Mouse (Mus musculus) liver, postnatal 0 days (tissue): ENCODE measurements around the gene Insm1.

ENCODE experiments used
- CTCF ChIP-seq: sonication (generic); IDR thresholded peaks from 2 replicates; pipeline ENCODE4 v1.5.1; 2016; ENCODE audit warnings: antibody characterized with exemption, low read depth
- EP300 ChIP-seq: IDR thresholded peaks from 2 replicates; pipeline ENCODE4 v1.6.1; 2016; ENCODE audit warnings: antibody characterized with exemption, low read depth, mild to moderate bottlenecking

DNA sequence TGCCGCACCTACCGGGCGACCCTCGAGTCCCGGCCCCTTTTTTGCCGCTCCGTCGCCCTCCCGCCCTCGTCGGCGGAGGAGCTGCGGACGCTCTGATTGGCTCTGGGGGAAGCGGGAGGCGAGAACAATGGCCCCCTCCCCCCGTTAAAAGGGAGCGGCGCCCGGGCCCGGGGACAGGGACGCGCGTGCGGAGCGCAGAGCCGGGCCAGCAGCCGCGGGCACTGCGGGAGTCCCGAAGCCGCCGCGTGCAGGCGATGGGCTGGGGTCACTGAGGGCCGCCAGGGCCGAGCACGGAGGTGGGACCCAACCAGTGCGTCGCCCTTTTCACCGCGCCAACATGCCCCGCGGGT, 183 bp downstream of the Insm1 start:
- TF ChIP-seq CTCF (no peak), EP300 (no peak)
